Mouse (Mus musculus) ES-E14 (cell line): ENCODE results near the gene Carns1. TPM values are rescaled to one million over a fixed set of nuclear protein-coding genes. Genes with fewer than 3 reads are reported as not detected.

Experiments
- DNase-seq: peaks from one replicate; pipeline ENCODE4 v3.0.0-alpha.2; 2013; ENCODE audit warnings: low read depth, low spot score
- H3K27ac ChIP-seq: 2 replicates; pipeline ENCODE4 v1.5.1; 2012; ENCODE audit warnings: low read depth, mild to moderate bottlenecking, low read length, moderate library complexity, mixed read lengths; ENCODE audit not compliant: poor library complexity, insufficient read depth, severe bottlenecking
- H3K36me3 ChIP-seq: 2 replicates; pipeline ENCODE4 v1.6.1; 2012; ENCODE audit warnings: mild to moderate bottlenecking, low read length, moderate library complexity, mixed read lengths; ENCODE audit not compliant: control insufficient read depth, poor library complexity, insufficient read depth, severe bottlenecking
- H3K4me1 ChIP-seq, 2 experiments: fragments of 150-350 bp in 1 of 2; sonication (generic) in 1 of 2; 2 replicates each; pipeline ENCODE4 v1.6.1; 2012; ENCODE audit warnings: low read length in 2 of 2, mild to moderate bottlenecking in 1 of 2, mixed read lengths in 1 of 2; ENCODE audit not compliant: control insufficient read depth in 2 of 2, insufficient read depth in 2 of 2, poor library complexity in 1 of 2
- H3K4me3 ChIP-seq, 2 experiments: fragments of 150-350 bp in 1 of 2; sonication (generic) in 1 of 2; 2 replicates each; pipeline ENCODE4 v1.5.1; 2012; ENCODE audit warnings: low read length in 2 of 2, low read depth in 1 of 2, mild to moderate bottlenecking in 1 of 2, mixed read lengths in 1 of 2; ENCODE audit not compliant: insufficient read depth in 1 of 2, poor library complexity in 1 of 2, severe bottlenecking in 1 of 2
- H3K9ac ChIP-seq: 2 replicates; pipeline ENCODE4 v1.6.1; 2012; ENCODE audit warnings: low read depth, mild to moderate bottlenecking, low read length, mixed read lengths; ENCODE audit not compliant: poor library complexity, insufficient read depth, severe bottlenecking
- H3K9me3 ChIP-seq: fragments of 150-350 bp; sonication (generic); 2 replicates; pipeline ENCODE4 v1.6.1; 2012; ENCODE audit warnings: low read depth, mild to moderate bottlenecking, low read length; ENCODE audit not compliant: control insufficient read depth, insufficient read depth
- CHD2 ChIP-seq: IDR thresholded peaks from 2 replicates; pipeline ENCODE4 v1.6.1; 2014; ENCODE audit warnings: mild to moderate bottlenecking, low read depth, low read length, inconsistent platforms
- HCFC1 ChIP-seq: IDR thresholded peaks from 2 replicates; pipeline ENCODE4 v1.6.1; 2012; ENCODE audit warnings: low read length, inconsistent platforms, borderline replicate concordance; ENCODE audit not compliant: insufficient read depth
- MAFK ChIP-seq: IDR thresholded peaks from 2 replicates; pipeline ENCODE4 v1.6.1; 2014; ENCODE audit warnings: mild to moderate bottlenecking, low read depth, low read length, inconsistent platforms; ENCODE audit not compliant: insufficient read depth
- ZC3H11A ChIP-seq: IDR thresholded peaks from 2 replicates; pipeline ENCODE4 v1.6.1; 2012; ENCODE audit warnings: low read depth, mild to moderate bottlenecking, inconsistent platforms, low read length, borderline replicate concordance
- ZNF384 ChIP-seq: IDR thresholded peaks from 2 replicates; pipeline ENCODE4 v1.6.1; 2012; ENCODE audit warnings: low read depth, low read length, inconsistent platforms
- in situ Hi-C, 2 experiments: fragments of 600-800 bp; cut with MboI; formaldehyde crosslinking; loops; one replicate each; pipeline ENCODE4 v1.15.1; 2025; ENCODE audit warnings: low sequenced_read_pairs in 2 of 2, inconsistent platforms in 1 of 2; ENCODE audit not compliant: unreplicated experiment in 2 of 2
- total RNA-seq: library from RNA; depleted of rRNA; stranded (reverse); fragments of 300-350 nt; gene quantifications from 2 replicates; pipeline ENCODE4 v1.2.3, GENCODE M21; 2012

Gene Carns1
- total RNA-seq, 1 experiment = 2.3 TPM

GRCm38 (mm10) chr19:4211891-4212588 lies 36.8 kb upstream of the Carns1 start:
- no peak for DNase-seq
- Histone ChIP-seq H3K9ac (no peak overlapping the region), H3K4me1 (peaks cover 4 to 26% of the 10 kb centered on the region in 2 experiments; a peak in 2 of 4 replicates), H3K27ac (no peak overlapping the region), H3K9me3 (no peaks in the 10 kb centered on the region), H3K36me3 (no peaks in the 10 kb centered on the region), H3K4me3 (no peak overlapping the region)
- no peak for TF ChIP-seq CHD2
- no peak for TF ChIP-seq ZNF384
- TF ChIP-seq HCFC1 = no peak
- TF ChIP-seq ZC3H11A = no peak
- in situ Hi-C loops = no loop called here

GRCm38 (mm10) chr19:4208563-4208962 lies 33.3 kb upstream of the Carns1 start:
- no peak overlapping the region for H3K27ac ChIP-seq
- no peak for DNase-seq
- no peak overlapping the region for H3K4me3 ChIP-seq
- H3K9ac ChIP-seq = no peak overlapping the region
- in situ Hi-C loops = no loop called here
- TF ChIP-seq ZNF384 = no peak
- no peak for TF ChIP-seq HCFC1
- TF ChIP-seq CHD2 = no peak
- TF ChIP-seq ZC3H11A = no peak
- TF ChIP-seq MAFK = no peak
- peaks cover 4 to 26% of the 10 kb centered on the region in 2 experiments; a peak in 2 of 4 replicates for H3K4me1 ChIP-seq
- H3K9me3 ChIP-seq = no peaks in the 10 kb centered on the region
- no peaks in the 10 kb centered on the region for H3K36me3 ChIP-seq

GRCm38 (mm10) chr19:4206971-4207370 lies 31.7 kb upstream of the Carns1 start:
- Histone ChIP-seq H3K36me3 (no peaks in the 10 kb centered on the region), H3K9me3 (no peaks in the 10 kb centered on the region), H3K9ac (no peak overlapping the region), H3K27ac (no peak overlapping the region), H3K4me1 (peaks cover 4 to 23% of the 10 kb centered on the region in 2 experiments; a peak in 3 of 4 replicates), H3K4me3 (no peak overlapping the region)
- in situ Hi-C loops = no loop called here
- no peak for DNase-seq
- TF ChIP-seq CHD2 (no peak), MAFK (no peak), ZC3H11A (peak; percentile 84; the same call in 1 of the 2 replicates), HCFC1 (no peak), ZNF384 (no peak)

- in situ Hi-C loops = no loop called here
- H3K4me3 ChIP-seq = no peak overlapping the region
- H3K27ac ChIP-seq = no peak overlapping the region
- H3K36me3 ChIP-seq = peaks cover 6% of the 10 kb centered on the region; the same call in 1 of the 2 replicates
- no peak for DNase-seq
- TF ChIP-seq HCFC1 (no peak), MAFK (no peak), ZNF384 (no peak), CHD2 (no peak), ZC3H11A (no peak)
- H3K4me1 ChIP-seq = peaks cover 4 to 21% of the 10 kb centered on the region in 2 experiments; a peak in 3 of 4 replicates
- H3K9me3 ChIP-seq = no peaks in the 10 kb centered on the region
- no peak overlapping the region for H3K9ac ChIP-seq
These were observed 29.6 kb upstream of the Carns1 start for GRCm38 (mm10) chr19:4204889-4205288.
